Mouse (Mus musculus) stomach, adult 2 months (tissue): Measurements from ENCODE around the gene Gls2. TPM values are rescaled to one million over a fixed set of nuclear protein-coding genes. Genes with fewer than 3 reads are reported as not detected.

Source experiments
- polyA plus RNA-seq: library from polyadenylated mRNA; depleted of rRNA; stranded (reverse); fragments of >200 nt; gene quantifications from 2 replicates; pipeline ENCODE4 v1.2.3, GENCODE M21; 2012; rRNA removed

Gene Gls2
- 3.0 and 3.8 TPM in 2 replicates for polyA plus RNA-seq

DNA sequence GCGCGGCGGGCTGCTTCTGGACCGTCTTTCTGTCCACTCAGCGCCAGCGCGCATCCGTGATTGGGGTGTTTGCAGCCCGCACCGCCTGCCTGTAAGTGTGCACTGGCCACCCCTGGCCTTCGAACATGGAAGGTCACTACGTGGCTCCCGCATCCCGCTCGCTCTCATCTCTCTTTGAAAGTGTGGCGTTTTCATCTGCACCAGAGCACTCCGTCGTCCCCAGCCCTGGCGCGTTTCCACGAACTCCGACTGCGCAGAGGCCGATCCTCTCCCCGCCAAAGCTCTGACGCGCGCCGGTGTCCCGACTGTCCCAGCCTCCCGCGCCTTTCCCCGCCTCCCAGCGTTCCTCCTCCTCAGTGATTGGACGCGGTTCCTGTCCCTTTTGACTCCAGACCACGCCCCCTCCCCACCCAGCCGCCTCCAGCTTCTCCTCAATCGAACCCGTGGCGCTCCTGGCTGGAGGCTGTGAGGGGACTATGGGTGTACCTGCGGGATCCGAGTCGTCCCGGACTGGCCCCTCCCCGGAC is at the start of gene Gls2:
TSS of gene Gls2 (plus strand) at position 434 of the 527 bp plus-strand sequence.

DNA sequence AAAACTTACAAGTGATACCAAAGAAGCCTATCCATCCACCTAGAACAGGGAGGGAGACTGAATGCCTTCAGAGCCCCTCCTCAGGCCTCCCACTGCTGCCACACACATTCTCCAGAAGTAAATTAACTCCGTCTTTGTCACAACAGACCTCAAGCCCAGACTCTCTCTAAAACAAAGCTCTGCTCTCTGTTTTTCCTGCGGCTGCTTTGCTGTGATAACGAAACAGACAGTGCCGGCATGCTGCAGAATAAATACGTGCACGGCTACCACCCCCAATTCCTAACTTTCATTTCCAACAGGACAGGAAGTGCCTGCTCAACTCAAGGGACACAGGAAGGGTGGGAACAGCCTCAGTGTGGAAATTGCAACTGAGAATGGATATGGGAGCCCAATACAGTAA is 14.3 kb upstream of the Gls2 start, which contains the start of gene Rbms2:
TSS of gene Rbms2 (minus strand) at position 309 of the 400 bp plus-strand sequence.

DNA sequence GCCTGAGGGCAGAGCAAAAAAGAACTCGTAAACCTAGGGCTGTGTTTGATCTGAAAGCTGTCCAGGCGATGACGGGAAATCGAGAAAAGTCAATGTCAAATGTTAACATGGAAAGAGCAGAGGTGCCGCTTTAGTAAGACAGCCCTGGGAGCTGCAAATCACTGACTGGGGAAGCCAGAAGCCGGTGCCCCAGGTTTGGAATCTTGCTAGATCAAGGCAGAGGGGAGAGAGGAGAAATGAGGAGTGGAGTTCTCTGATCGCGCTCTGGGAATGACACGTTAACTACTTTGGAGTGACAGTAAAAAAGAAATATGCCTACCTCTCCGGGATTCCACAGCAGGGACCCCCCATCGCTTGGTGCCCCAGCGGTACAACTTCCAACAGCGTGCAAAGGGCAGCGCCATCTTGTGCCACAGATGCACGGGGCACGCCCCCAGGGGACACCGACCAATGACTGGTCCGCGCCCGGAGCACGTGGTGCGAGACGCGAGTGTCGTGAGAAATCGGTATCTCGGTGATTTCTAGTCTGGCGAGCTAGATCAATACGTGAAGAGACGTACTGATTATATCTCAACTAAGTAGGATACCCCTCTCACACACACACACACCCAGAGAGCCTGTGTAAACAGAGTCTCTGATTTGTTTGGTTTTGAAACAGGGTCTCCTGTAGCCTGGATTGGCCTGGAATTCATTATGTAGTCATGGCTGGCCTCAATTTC is 17.3 kb downstream of the Gls2 start, which contains the start of gene Spryd4:
TSS of gene Spryd4 (minus strand) at position 418 of the 719 bp plus-strand sequence.

DNA sequence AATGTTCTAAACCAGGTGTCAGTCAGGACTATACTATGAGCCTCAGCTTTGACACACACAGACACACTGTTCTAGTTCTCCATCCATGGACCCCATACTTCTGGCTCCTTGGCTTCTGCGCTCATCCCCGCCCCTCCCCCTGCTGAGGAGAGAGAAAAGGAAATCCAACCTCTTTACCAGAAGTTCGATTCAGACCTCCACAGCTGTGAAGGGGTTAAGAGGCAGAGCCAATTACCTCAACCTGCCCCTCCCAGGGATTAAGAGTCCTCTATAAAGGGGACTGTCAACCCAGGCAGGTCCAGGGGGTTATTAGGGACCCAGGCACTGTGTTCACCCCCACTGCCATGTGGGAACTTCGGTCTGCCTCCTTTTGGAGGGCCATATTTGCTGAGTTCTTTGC is 31.3 kb downstream of the Gls2 start, which contains the start of gene Mip:
TSS of gene Mip (plus strand) at position 301 of the 400 bp plus-strand sequence.

DNA sequence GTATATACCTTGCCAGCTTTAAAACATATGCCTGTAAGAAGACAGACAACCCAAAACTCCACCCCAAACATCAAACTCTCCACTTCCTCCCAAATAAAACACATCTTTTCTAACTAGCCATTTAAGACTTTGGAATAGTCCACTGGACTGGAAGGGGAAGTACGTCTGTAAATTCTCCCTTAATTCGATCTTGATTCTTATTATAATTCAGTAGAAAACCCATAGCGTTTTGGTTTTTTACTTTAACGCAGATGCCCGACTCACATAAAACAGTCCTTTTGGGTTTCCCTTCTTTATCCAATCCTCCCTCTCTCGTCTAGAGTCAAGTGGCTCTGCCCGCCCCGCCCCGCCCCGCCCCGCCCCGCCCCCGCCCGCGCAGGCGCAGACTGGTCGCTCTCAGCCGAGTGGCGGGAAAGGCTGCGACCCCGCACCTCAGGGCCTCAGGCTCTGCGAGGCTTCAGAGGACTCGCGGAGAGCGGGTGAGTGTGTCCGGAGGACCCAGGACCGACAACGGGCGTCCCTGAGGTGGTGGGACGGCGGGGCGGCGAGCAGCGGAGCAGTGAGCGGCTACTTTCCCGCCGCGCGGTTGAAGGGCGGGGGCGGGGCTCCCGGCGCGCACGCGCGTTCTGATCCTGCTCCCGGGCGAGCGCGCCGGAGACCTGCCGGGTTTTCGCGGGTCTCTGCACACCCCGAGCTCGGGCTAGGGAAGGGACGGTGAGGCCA is 37.6 kb downstream of the Gls2 start, which contains the start of gene Timeless:
TSS of gene Timeless (plus strand) at position 369 of the 723 bp plus-strand sequence.

DNA sequence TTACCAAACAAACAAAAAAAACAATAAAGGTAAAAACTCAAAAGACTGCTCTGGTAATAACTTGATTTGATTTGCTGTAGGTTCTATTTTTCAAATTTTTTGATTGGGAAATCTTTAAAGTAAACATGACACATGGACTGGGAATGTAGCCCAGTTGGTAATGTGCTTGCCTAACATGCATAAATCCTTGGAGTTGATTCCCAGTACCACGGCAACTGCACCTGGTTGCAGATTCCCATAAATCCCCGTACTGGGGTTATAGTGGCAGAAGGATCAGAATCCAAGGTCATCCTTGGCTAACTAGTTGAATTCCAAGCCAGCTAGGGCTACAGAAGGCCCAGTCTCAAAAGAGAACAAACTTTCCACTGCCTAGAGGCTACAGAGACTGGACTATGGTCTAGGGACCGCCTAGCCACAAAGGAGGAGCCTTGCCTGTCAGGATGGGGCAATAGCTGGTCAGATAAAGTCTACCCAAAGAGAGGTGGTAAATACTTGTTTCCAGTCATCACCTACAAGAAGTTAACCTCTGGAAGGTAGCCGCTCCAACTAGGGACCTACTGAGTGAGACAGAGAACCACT is 59.5 kb downstream of the Gls2 start, which contains the start of gene Apon:
TSS of gene Apon (plus strand) at position 420 of the 579 bp plus-strand sequence.

Other genes starting within 250 kb of the Gls2 start
- gene Hsd17b6, start 186.8 kb upstream of the Gls2 start, polyA plus RNA-seq: 3.1 and 3.5 TPM in 2 replicates
- gene Prim1, start 179.3 kb upstream of the Gls2 start, polyA plus RNA-seq: 0.45 and 1.00 TPM in 2 replicates
- gene Naca, start 158.9 kb upstream of the Gls2 start, polyA plus RNA-seq: 93.0 and 122 TPM in 2 replicates
- 19.7 and 55.6 TPM in 2 replicates for gene Ptges3, start 135.5 kb upstream of the Gls2 start, polyA plus RNA-seq
- 2,777 and 4,847 TPM in 2 replicates for gene Atp5b, start 111.2 kb upstream of the Gls2 start, polyA plus RNA-seq
- gene Baz2a, start 102.9 kb upstream of the Gls2 start, polyA plus RNA-seq: 9.9 and 13.8 TPM in 2 replicates
- 38.4 and 39.6 TPM in 2 replicates for gene Rbms2, start 14.2 kb upstream of the Gls2 start, polyA plus RNA-seq
- 5.6 and 6.4 TPM in 2 replicates for gene Spryd4, start 17.4 kb downstream of the Gls2 start, polyA plus RNA-seq
- gene Mip, start 31.4 kb downstream of the Gls2 start, polyA plus RNA-seq: not detected in 2 replicates
- gene Timeless, start 37.6 kb downstream of the Gls2 start, polyA plus RNA-seq: 0.65 and 1.6 TPM in 2 replicates
- gene Apon, start 59.6 kb downstream of the Gls2 start, polyA plus RNA-seq: 0.10 TPM in 1 of 2 replicates, not detected in the other
- 0.87 and 0.95 TPM in 2 replicates for gene Apof, start 74.2 kb downstream of the Gls2 start, polyA plus RNA-seq
- 6.2 and 8.3 TPM in 2 replicates for gene Stat2, start 76.1 kb downstream of the Gls2 start, polyA plus RNA-seq
- 0.04 TPM in 1 of 2 replicates, not detected in the other for gene Il23a, start 104.3 kb downstream of the Gls2 start, polyA plus RNA-seq
- 5.9 and 9.0 TPM in 2 replicates for gene Pan2, start 108.9 kb downstream of the Gls2 start, polyA plus RNA-seq
- 10.5 and 16.3 TPM in 2 replicates for gene Cnpy2, start 128.0 kb downstream of the Gls2 start, polyA plus RNA-seq
- 146 and 160 TPM in 2 replicates for gene Cs, start 143.3 kb downstream of the Gls2 start, polyA plus RNA-seq
- gene Coq10a, start 174.5 kb downstream of the Gls2 start, polyA plus RNA-seq: 8.6 and 9.5 TPM in 2 replicates
- gene Ankrd52, start 182.7 kb downstream of the Gls2 start, polyA plus RNA-seq: 7.5 and 9.2 TPM in 2 replicates
- 0.83 and 0.84 TPM in 2 replicates for gene Slc39a5, start 206.8 kb downstream of the Gls2 start, polyA plus RNA-seq
- 9.5 and 10.9 TPM in 2 replicates for gene Nabp2, start 217.0 kb downstream of the Gls2 start, polyA plus RNA-seq
- gene Rnf41, start 217.2 kb downstream of the Gls2 start, polyA plus RNA-seq: 7.1 and 8.2 TPM in 2 replicates